Mouse (Mus musculus): ENCODE measurements around the gene Mmd. TPM values are rescaled to one million over a fixed set of nuclear protein-coding genes. Genes with fewer than 3 reads are reported as not detected.

The Mmd gene
- polyA plus RNA-seq, 1 experiment: 102 TPM

DNA sequence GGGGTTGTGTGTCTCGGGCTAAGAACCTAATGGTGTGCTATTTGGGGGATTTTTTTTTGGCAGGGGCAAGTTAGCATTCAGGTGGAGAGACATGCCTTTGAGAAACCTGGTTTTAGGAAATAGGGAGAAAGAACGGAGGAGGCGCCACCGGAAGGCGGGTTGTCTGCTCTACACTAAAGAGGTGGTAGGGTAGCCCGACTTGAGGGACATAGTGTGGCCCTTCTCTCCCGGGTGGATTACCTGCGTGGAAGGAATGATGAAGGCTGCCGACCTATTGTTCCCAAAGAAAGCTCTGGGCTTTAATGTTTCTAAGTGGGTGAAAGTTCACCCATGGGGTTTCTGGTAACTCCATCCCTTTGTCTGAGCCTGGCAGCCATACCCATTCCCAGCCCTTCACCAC lies 933 bp downstream of the Mmd start:
- DNase-seq (ENCODE audit: low read depth): peak; percentile 49
- TF ChIP-seq POLR2A (IDR thresholded peaks at IDR 0.05; ENCODE audit: borderline replicate concordance, extremely low read depth, insufficient read depth, insufficient read length, poor library complexity, severe bottlenecking): no peak
- no peak for TF ChIP-seq CTCF (IDR thresholded peaks at IDR 0.05; ENCODE audit: borderline replicate concordance, extremely low read depth, insufficient read depth, insufficient read length)

DNA sequence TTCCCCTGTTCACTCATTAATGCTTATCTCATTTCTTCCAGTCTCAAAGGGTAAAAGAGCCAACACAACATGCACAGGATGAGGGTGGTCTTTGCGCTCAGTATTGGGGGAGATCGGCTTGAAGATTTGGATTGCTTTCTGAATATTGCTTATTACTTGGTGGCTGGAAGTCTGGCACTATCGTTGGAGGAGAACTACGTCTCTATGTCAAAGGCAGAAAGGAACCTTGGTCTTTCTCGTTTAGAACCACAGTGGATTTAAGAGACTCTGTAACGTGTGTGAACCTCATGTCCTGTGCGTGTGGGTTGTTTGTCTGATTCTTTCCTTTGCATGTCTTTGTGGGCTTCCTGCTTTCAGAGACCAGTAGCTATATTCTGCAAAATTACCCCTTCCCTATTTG lies 1.5 kb downstream of the Mmd start:
- TF ChIP-seq CTCF (IDR thresholded peaks at IDR 0.05; ENCODE audit: borderline replicate concordance, extremely low read depth, insufficient read depth, insufficient read length) (no peak), POLR2A (IDR thresholded peaks at IDR 0.05; ENCODE audit: borderline replicate concordance, extremely low read depth, insufficient read depth, insufficient read length, poor library complexity, severe bottlenecking) (no peak)
- no peak for DNase-seq (ENCODE audit: low read depth)

DNA sequence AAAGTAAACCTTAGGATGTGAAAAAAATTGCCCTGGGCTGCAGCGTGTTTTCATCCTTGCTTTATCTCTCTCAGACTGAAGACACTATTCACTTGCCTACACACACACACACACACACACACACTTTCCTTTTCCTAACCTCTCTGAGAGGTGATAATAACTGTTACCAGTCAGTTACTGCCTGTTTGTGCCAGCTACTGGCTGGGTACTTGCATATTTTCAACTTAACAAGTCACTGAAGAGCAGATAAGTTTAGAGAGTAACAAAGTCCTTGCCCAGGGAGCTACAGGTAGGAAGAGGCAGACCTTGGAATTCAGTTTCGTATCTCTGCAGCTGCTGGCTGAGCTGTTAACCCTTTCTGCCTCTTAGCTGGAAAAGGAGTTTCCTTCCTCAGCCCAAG lies 2.7 kb downstream of the Mmd start:
- no peak for DNase-seq (ENCODE audit: low read depth)
- TF ChIP-seq CTCF (IDR thresholded peaks at IDR 0.05; ENCODE audit: borderline replicate concordance, extremely low read depth, insufficient read depth, insufficient read length) (no peak), POLR2A (IDR thresholded peaks at IDR 0.05; ENCODE audit: borderline replicate concordance, extremely low read depth, insufficient read depth, insufficient read length, poor library complexity, severe bottlenecking) (no peak)

DNA sequence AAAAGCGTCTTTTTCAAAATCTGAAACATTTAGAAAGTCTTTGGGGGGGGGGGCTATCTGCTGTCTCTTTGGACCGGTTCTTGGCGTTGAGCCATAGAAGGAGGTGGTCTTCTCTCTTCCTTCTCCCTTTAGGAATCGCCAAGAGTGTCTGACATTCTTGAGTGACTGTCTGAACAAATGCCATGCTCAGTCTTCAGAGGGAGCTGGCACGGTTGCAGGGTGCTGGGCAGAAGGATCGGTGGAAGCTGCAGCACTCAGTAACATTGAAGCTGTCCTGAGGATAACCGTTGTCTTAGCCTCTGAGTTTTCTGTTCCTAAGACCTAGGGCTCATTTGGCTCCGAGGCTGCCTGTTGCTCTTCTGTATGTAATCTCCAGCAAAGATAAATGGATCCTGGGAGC lies 3.1 kb downstream of the Mmd start:
- TF ChIP-seq POLR2A (IDR thresholded peaks at IDR 0.05; ENCODE audit: borderline replicate concordance, extremely low read depth, insufficient read depth, insufficient read length, poor library complexity, severe bottlenecking) (no peak), CTCF (IDR thresholded peaks at IDR 0.05; ENCODE audit: borderline replicate concordance, extremely low read depth, insufficient read depth, insufficient read length) (no peak)
- DNase-seq (ENCODE audit: low read depth): no peak

DNA sequence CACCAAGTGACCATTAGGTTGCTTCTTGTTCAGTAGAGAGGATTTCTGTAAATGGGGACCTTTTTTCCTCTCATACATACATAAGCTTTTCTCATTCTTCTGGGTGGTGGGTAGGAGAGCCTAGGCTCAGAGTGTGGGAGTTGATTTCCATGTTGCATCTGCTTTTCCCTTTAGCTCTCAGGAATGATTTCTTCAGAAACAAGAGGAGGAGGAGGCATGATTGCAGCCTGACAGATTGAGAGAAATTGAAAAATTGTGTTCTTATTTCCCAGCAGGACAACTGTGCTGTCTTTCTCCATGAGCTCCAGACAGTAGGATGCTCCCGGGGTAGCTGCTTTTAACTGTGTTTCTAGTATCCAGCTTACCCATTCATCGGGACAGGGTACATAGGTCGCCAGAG lies 5.3 kb downstream of the Mmd start:
- no peak for DNase-seq (ENCODE audit: low read depth)
- TF ChIP-seq POLR2A (IDR thresholded peaks at IDR 0.05; ENCODE audit: borderline replicate concordance, extremely low read depth, insufficient read depth, insufficient read length, poor library complexity, severe bottlenecking) (no peak), CTCF (IDR thresholded peaks at IDR 0.05; ENCODE audit: borderline replicate concordance, extremely low read depth, insufficient read depth, insufficient read length) (no peak)

DNA sequence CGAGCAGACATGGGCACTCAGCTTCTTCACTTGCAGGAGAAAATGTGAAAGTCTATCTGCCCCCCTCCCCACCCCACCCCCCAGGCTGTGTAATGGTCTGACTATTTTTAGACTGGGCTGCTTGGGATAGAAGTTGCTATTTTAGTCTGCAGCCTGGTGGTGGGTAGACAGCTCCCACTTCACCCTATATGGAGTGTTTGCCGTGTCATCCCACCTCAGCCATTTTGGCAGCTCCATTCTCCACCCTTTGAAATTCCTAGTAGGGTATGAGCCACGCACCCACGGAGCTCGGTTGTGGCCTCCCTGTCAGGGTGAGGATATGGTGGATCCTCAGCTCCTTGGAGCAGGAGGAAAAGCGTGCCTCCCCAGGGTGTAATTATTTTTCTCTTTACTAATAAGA lies 6.4 kb downstream of the Mmd start:
- DNase-seq (ENCODE audit: low read depth): no peak
- TF ChIP-seq POLR2A (IDR thresholded peaks at IDR 0.05; ENCODE audit: borderline replicate concordance, extremely low read depth, insufficient read depth, insufficient read length, poor library complexity, severe bottlenecking) (no peak), CTCF (IDR thresholded peaks at IDR 0.05; ENCODE audit: borderline replicate concordance, extremely low read depth, insufficient read depth, insufficient read length) (no peak)

DNA sequence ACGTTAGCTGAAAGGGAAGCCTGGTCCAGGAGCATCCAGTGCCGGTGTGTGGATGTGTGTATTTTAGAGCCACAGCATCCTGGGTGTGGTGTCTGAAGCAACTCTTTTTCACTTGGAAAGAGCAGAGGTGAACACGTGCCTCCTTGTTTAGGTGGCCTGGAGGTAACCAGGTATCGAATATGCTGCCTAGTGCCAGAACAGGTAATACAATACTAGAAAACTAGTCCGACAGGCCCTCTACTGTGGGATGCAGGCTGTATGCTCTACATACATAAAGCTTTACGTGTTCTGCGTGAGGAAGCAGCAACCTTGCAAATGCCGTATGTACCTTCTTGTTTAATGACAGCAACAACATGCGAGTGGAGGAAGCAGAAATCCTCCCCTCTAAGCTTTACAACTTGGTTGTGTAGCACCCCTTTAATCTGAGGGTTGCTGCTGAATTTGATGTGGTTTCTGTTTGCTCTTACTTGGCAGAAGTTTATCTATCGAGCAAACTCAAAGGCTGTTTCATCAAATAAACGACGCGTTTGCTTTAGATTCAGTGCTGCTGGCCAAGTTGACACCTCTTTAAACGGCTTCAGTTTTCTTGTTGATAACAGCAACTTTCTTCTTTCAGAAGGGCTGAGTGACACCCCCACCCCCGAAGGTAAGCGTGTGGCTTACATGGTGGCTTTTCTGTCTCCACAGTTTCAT lies 7.7 kb downstream of the Mmd start:
- TF ChIP-seq POLR2A (IDR thresholded peaks at IDR 0.05; ENCODE audit: borderline replicate concordance, extremely low read depth, insufficient read depth, insufficient read length, poor library complexity, severe bottlenecking): no peak
- TF ChIP-seq CTCF (IDR thresholded peaks at IDR 0.05; ENCODE audit: borderline replicate concordance, extremely low read depth, insufficient read depth, insufficient read length): no peak
- no peak for DNase-seq (ENCODE audit: low read depth)

DNA sequence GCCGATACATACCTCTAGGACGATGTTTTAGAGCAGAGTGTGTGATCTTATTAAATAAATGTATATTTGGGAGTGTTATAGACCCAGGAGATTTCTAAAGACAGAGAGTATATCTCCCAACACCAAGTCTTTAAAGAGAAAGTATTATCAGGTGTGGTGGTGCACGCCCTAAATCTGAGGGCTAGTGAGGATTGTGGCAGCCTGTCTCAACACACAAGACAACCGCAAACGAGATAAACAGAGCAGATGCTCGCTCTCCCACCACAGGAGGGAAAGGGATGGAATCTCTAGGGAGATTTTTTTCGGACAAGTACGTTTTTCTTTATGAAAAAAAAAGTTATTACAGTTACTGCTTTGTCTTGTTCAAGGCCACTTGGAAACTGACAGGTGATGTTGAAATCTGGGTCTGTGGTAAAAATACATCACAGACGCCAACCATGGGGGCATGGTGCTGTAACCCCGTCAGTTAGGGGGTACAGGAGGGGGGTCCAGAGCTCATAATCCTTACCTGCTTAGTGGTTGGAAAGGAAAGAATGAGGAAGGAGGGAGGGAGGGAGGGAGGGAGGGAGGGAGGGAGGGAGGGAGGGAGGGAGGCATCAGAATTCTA lies 9.2 kb downstream of the Mmd start:
- DNase-seq (ENCODE audit: low read depth): no peak
- TF ChIP-seq CTCF (IDR thresholded peaks at IDR 0.05; ENCODE audit: borderline replicate concordance, extremely low read depth, insufficient read depth, insufficient read length): no peak
- TF ChIP-seq POLR2A (IDR thresholded peaks at IDR 0.05; ENCODE audit: borderline replicate concordance, extremely low read depth, insufficient read depth, insufficient read length, poor library complexity, severe bottlenecking): no peak

DNA sequence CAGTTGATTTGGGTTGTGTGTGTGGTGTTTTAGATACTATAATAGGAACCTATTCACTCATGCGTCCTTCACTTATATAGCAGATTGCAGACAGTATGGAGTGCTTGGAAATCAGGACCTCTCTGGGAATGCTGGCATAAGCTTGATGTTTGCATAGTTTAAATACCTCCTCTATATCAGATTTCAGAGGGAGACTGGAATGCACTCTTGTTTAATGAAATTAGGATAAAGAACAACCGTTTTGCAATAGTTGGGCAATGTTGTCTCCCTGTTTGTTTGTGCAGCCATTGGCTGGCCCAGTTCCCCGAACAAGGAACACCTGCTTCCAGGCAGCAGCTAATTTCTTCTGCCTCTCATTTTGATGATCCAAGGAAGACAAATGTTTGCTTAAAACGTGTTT lies 9.8 kb downstream of the Mmd start:
- DNase-seq (ENCODE audit: low read depth): peak; percentile 35

DNA sequence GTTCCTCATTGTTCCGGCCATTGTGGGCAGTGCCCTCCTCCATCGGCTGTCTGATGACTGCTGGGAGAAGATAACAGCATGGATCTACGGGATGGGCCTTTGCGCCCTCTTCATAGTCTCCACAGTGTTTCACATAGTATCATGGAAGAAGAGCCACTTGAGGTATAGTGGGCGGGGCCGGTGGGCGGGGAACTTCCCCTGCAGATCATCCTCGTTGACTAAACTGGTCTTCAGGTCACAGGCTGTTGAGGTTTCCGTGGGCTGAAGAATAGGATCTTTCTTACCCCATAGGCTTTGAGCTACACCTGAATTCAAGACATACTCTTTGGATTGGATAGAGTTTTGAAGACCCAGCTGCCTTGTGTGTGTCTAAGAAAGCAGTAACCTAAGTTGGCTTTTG lies 10.6 kb downstream of the Mmd start:
- no peak for DNase-seq (ENCODE audit: low read depth)
- TF ChIP-seq POLR2A (IDR thresholded peaks at IDR 0.05; ENCODE audit: borderline replicate concordance, extremely low read depth, insufficient read depth, insufficient read length, poor library complexity, severe bottlenecking): no peak
- TF ChIP-seq CTCF (IDR thresholded peaks at IDR 0.05; ENCODE audit: borderline replicate concordance, extremely low read depth, insufficient read depth, insufficient read length): no peak

More for the DNA sequence above, 9.8 kb downstream of the Mmd start:
- TF ChIP-seq CTCF (IDR thresholded peaks at IDR 0.05; ENCODE audit: borderline replicate concordance, extremely low read depth, insufficient read depth, insufficient read length) (no peak), POLR2A (IDR thresholded peaks at IDR 0.05; ENCODE audit: borderline replicate concordance, extremely low read depth, insufficient read depth, insufficient read length, poor library complexity, severe bottlenecking) (no peak)

DNA sequence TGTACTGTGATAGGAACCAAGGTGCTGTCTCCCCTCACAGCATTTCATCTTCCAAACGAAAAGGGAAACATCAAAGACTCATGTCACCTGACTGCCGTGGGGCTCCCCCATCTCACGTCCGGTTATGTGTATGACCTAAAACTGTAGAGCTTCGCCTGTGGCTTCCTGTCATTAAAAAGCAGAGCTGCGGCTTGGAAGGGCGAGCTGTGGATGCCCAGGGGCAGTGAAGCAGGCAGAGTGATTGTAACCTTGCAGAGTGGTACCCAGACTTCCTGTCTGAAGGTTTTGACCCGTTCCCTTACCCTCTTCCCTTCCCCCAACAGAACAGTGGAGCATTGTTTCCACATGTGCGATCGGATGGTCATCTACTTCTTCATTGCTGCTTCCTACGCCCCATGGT lies 14.9 kb downstream of the Mmd start:
- no peak for DNase-seq (ENCODE audit: low read depth)
- no peak for TF ChIP-seq CTCF (IDR thresholded peaks at IDR 0.05; ENCODE audit: borderline replicate concordance, extremely low read depth, insufficient read depth, insufficient read length)

DNA sequence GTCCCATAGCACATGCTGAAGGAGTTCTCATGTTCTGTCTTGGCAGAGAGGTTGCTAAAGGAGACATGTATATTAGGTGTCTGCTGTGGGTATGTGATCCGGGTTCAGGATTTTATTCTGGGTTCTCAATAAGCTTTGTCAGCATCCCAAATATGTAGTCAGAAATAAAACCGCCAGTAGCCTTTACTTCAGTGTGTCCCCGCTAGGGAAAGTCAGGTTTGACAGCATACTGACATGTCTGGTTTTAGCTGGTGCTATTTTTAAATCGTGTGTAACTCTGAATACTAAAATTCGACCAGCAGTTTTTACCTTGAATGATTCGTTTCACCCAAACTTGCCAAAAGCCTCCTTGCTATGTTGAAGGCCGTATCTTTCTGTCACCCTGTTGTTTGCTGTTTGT lies 16.3 kb downstream of the Mmd start:
- DNase-seq (ENCODE audit: low read depth): no peak
- no peak for TF ChIP-seq CTCF (IDR thresholded peaks at IDR 0.05; ENCODE audit: borderline replicate concordance, extremely low read depth, insufficient read depth, insufficient read length)
- no peak for TF ChIP-seq POLR2A (IDR thresholded peaks at IDR 0.05; ENCODE audit: borderline replicate concordance, extremely low read depth, insufficient read depth, insufficient read length, poor library complexity, severe bottlenecking)
